Mouse (Mus musculus) testis, adult 2 months (tissue): ENCODE measurements around the gene Slc2a1.

Source experiments
- CTCF ChIP-seq: fragments of 200-500 bp; IDR thresholded peaks from 2 replicates; pipeline ENCODE4 v1.5.1; 2012; ENCODE audit warnings: low read depth, mild to moderate bottlenecking, inconsistent platforms, low read length, moderate library complexity; ENCODE audit not compliant: control insufficient read depth, insufficient read depth, insufficient replicate concordance
- POLR2A ChIP-seq: fragments of 200-500 bp; IDR thresholded peaks from 2 replicates; pipeline ENCODE4 v1.6.1; 2012; ENCODE audit warnings: low read depth, mild to moderate bottlenecking, inconsistent platforms, low read length, moderate library complexity; ENCODE audit not compliant: control insufficient read depth

DNA sequence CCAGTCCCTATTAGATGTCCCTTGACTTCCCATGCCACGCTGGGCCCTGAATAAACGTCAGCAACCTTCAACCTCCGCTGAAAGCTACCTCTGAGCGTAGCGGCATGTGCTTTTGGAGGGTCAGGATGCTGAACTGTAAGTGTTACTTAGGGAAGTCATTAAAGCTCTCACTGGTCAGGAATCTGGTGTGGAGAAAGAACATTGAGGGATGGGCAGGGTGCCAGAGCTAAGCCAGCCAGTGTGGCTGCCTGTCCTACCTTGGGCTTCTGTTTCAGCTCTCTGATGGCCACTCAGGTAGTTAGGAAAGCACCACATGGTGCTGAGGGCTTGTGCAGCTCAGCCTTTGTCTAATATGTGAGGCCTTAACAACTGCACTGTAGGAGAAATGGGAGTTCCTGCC is 2.9 kb downstream of the Slc2a1 start:
- TF ChIP-seq CTCF, result no peak
- TF ChIP-seq POLR2A, result no peak
